Mouse (Mus musculus) MEL (cell line): ENCODE data around the gene Tmem42.

Experiments used
- BHLHE40 ChIP-seq: IDR thresholded peaks from 2 replicates; pipeline ENCODE4 v1.6.1; 2012; ENCODE audit warnings: low read depth, mild to moderate bottlenecking, inconsistent platforms, low read length, improper control_type of control experiment, borderline replicate concordance
- CTCF ChIP-seq, 3 experiments: IDR thresholded peaks in 2 of 3; conservative IDR thresholded peaks in 1 of 3; 2 replicates each; pipeline ENCODE4 v1.5.1; 2011 to 2012; ENCODE audit warnings: low read length in 3 of 3, low read depth in 2 of 3, mild to moderate bottlenecking in 2 of 3, improper control_type of control experiment in 1 of 3, inconsistent platforms in 1 of 3, mixed read lengths in 1 of 3, moderate library complexity in 1 of 3; ENCODE audit not compliant: control insufficient read depth in 1 of 3, insufficient read depth in 1 of 3, poor library complexity in 1 of 3, severe bottlenecking in 1 of 3
- ETS1 ChIP-seq: IDR thresholded peaks from 2 replicates; pipeline ENCODE4 v1.6.1; 2012; ENCODE audit warnings: low read depth, mild to moderate bottlenecking, inconsistent platforms, low read length, improper control_type of control experiment, moderate library complexity
- MAX ChIP-seq: IDR thresholded peaks from 2 replicates; pipeline ENCODE4 v1.6.1; 2011; ENCODE audit warnings: low read length, improper control_type of control experiment
- MYC ChIP-seq: IDR thresholded peaks from 2 replicates; pipeline ENCODE4 v1.6.1; 2011; ENCODE audit warnings: low read depth, mild to moderate bottlenecking, low read length, improper control_type of control experiment, moderate library complexity
- NRF1 ChIP-seq: IDR thresholded peaks from 2 replicates; pipeline ENCODE4 v1.6.1; 2014; ENCODE audit warnings: low read depth, mild to moderate bottlenecking, inconsistent platforms, low read length, improper control_type of control experiment, moderate library complexity; ENCODE audit not compliant: poor library complexity, insufficient read depth, severe bottlenecking
- USF1 ChIP-seq: IDR thresholded peaks from 2 replicates; pipeline ENCODE4 v1.6.1; 2014; ENCODE audit warnings: low read depth, mild to moderate bottlenecking, inconsistent platforms, low read length, improper control_type of control experiment, moderate library complexity

DNA sequence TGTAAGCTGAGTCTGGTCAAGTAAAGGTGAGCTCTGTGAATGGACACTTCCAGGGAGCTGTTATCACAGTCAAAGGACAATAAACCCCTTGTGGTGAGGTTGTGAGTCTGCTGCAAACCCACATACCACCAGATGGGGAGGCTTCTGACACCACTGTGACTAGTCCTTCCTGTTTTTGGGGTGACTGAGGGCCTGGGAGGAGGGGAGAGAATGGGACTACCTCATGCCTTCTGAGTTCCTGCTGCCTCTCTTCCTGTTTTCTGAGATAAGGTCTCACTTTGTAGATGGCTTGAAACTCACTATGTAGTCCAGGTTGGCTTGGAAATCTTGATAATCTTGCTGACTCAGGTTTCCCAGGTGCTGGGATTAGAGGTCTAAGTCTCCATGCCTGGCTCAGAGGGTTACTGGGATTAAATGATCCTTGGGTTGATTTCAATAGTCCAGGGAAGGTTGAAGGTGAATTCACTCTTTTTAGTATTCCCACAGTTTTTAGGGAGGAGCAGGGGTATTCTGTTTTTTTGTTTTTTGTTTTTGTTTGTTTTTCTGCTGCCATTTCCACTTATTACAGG lies 37.7 kb downstream of the Tmem42 start:
- TF ChIP-seq MAX: 0 out of 2 replicates have a peak, but pooled peaks have one; percentile 36
- no peak for TF ChIP-seq USF1
- TF ChIP-seq ETS1: peak; percentile 77
- TF ChIP-seq BHLHE40: no peak
- TF ChIP-seq CTCF (IDR thresholded peaks at IDR 0.05 in 2 of 3, conservative IDR thresholded peaks at IDR 0.05 in 1 of 3; ENCODE audit: control insufficient read depth in 1 of 3, insufficient read depth in 1 of 3, low read depth in 2 of 3, low read length in 3 of 3, poor library complexity in 1 of 3, severe bottlenecking in 1 of 3): peak in 2 of 3 experiments; percentile 39 to 49; a peak in 3 of 6 replicates
- TF ChIP-seq NRF1: no peak
- TF ChIP-seq MYC: peak; percentile 88
